Comparison of ENCODE assay signal across 8 mouse cellular contexts in genomic region chr9:106685249-106686101, GRCm38 (mm10). TPM values are rescaled to one million over a fixed set of nuclear protein-coding genes. Genes with fewer than 3 reads are reported as not detected.
DNase-seq lines count a peak whose midpoint lies in the region; ATAC-seq and TF ChIP-seq lines count a peak whose summit lies in the region.

TSS of gene Tex264 (minus strand) at chr9:106685927.

- intact Hi-C loops in left cerebral cortex, adult 2 months (cut with DNase I) = loop anchor here (1.0 to 10.0 kb wide), 3 partner anchors 136 to 609 kb away; partner anchors contain the start of genes Cish, Dcaf1 and Rbm15b

- no peaks in the 10 kb centered on the region for H3K9me3 ChIP-seq in hindbrain, embryonic 14.5 days (ENCODE audit: control insufficient read depth, low read length)

- H3K4me2 ChIP-seq in hindbrain, embryonic 14.5 days (replicated peaks) = peak within 1 kb of the TSS; percentile 92

- under 1% methylated on average over 84 of the region's 86 CpGs for WGBS in hindbrain, embryonic 14.5 days

- peak within 1 kb of the TSS; percentile 76 for H3K9ac ChIP-seq in hindbrain, embryonic 14.5 days

- H3K36me3 ChIP-seq in hindbrain, embryonic 14.5 days (replicated peaks; ENCODE audit: control insufficient read depth, insufficient read depth) = peaks cover 12% of the 10 kb centered on the region

- peak within 1 kb of the TSS; percentile 69 for H3K27ac ChIP-seq in hindbrain, embryonic 14.5 days
- peak within 1 kb of the TSS; percentile 95 for H3K27ac ChIP-seq in left cerebral cortex, adult 2 months

- H3K27me3 ChIP-seq in hindbrain, embryonic 14.5 days (ENCODE audit: control insufficient read depth, insufficient read depth, low read length) = no peaks in the 10 kb centered on the region

- H3K4me3 ChIP-seq in hindbrain, embryonic 14.5 days (replicated peaks; ENCODE audit: low read length) = peak within 1 kb of the TSS; percentile 80
- H3K4me3 ChIP-seq in left cerebral cortex, adult 2 months = peak within 1 kb of the TSS; percentile 52

- TF ChIP-seq CTCF in left cerebral cortex, adult 2 months (IDR thresholded peaks at IDR 0.05) = no peak

- peak; percentile 94 for DNase-seq in R1 (ENCODE audit: low read depth, low spot score)
- peak; percentile 87 to 90 for DNase-seq in cerebellum, postnatal 14 days
- DNase-seq in frontal cortex, postnatal 25 days (ENCODE audit: low spot score in 2 of 2) = peak; percentile 64 to 72
- peak; percentile 79 for DNase-seq in hindbrain, embryonic 14.5 days (ENCODE audit: low spot score)
- DNase-seq in left cerebral cortex, adult 2 months (ENCODE audit: extremely low spot score in 1 of 2, low spot score in 2 of 2) = peak; percentile 88 to 90
- DNase-seq in right cerebral cortex, adult 2 months (ENCODE audit: low spot score in 2 of 2) = peak; percentile 83 to 86
- peak; percentile 89 for DNase-seq in urinary bladder, postnatal 14 days (ENCODE audit: low spot score)

- peak; percentile 88 for ATAC-seq in hindbrain, embryonic 14.5 days (ENCODE audit: low FRiP score)
- peak; percentile 78 for ATAC-seq in megakaryocyte, adult 5-6 weeks (ENCODE audit: poor library complexity, severe bottlenecking)

- peaks cover 11% of the 10 kb centered on the region; the same call in 1 of the 2 replicates for H3K4me1 ChIP-seq in hindbrain, embryonic 14.5 days (replicated peaks; ENCODE audit: control insufficient read depth, insufficient read depth, low read length)

RNA-seq across cellular contexts. Expression of gene Tex264, which starts in this region (rescaled TPM):
- polyA plus RNA-seq in hindbrain, embryonic 14.5 days (2014; fragmentation: Nextera tagmentation; extraction: Ambion mirVana) = 65.7 and 77.9 TPM in 2 replicates
- total RNA-seq in left cerebral cortex, adult 2 months (2021) = 10 to 100 TPM; 92.2 to 98.1 TPM
- 9.6 and 14.1 TPM in 2 replicates for total RNA-seq in megakaryocyte, adult 5-6 weeks (2015)
- total RNA-seq in megakaryocyte, adult 5-6 weeks (2017) = 16.3 and 18.3 TPM in 2 replicates

Comparison
In these comparisons a context has a peak if more than half of its experiments do, and no peak if none do; other contexts are left out.
1. Peak in every context shown above with its lines: DNase-seq, ATAC-seq, H3K4me3 ChIP-seq and H3K27ac ChIP-seq.
2. RNA of gene Tex264 (total RNA-seq): 92.2 to 98.1 TPM in left cerebral cortex, adult 2 months; 9.6 to 18.3 TPM in megakaryocyte, adult 5-6 weeks; every median in the first group is over 4 times any median in the second.